Mouse (Mus musculus): ENCODE results near the gene Anapc15-ps. TPM values are rescaled to one million over a fixed set of nuclear protein-coding genes. Genes with fewer than 3 reads are reported as not detected.

The Anapc15-ps gene
- polyA plus RNA-seq, 1 experiment from 2014 or later: not detected

GRCm38 (mm10) chr10:95705747-95706146 lies 32.5 kb upstream of the Anapc15-ps start:
- no peak overlapping the region for H3K4me2 ChIP-seq (replicated peaks; ENCODE audit: low read depth)
- H3K9ac ChIP-seq (ENCODE audit: low read depth, low read length): no peak overlapping the region
- 74% methylated on average over 3 of the region's 3 CpGs for WGBS
- H3K9me3 ChIP-seq (ENCODE audit: control insufficient read depth): no peaks in the 10 kb centered on the region
- H3K36me3 ChIP-seq (ENCODE audit: control insufficient read depth, insufficient read depth): no peaks in the 10 kb centered on the region
- no peak for ATAC-seq
- no peak for TF ChIP-seq CTCF (IDR thresholded peaks at IDR 0.05; ENCODE audit: low read depth)
- no peaks in the 10 kb centered on the region for H3K4me1 ChIP-seq (replicated peaks; ENCODE audit: control insufficient read depth, insufficient read depth, low read length)
- H3K27ac ChIP-seq (ENCODE audit: low read depth, low read length): no peak overlapping the region
- no peak overlapping the region for H3K4me3 ChIP-seq (ENCODE audit: low read depth, low read length)
- no peaks in the 10 kb centered on the region for H3K27me3 ChIP-seq (replicated peaks; ENCODE audit: control insufficient read depth, insufficient read depth, low read length)

GRCm38 (mm10) chr10:95704847-95705246 lies 31.6 kb upstream of the Anapc15-ps start:
- ATAC-seq: no peak
- H3K9ac ChIP-seq (ENCODE audit: low read depth, low read length): no peak overlapping the region
- no peak for TF ChIP-seq CTCF (IDR thresholded peaks at IDR 0.05; ENCODE audit: low read depth)
- H3K4me3 ChIP-seq (ENCODE audit: low read depth, low read length): no peak overlapping the region
- no peak overlapping the region for H3K27ac ChIP-seq (ENCODE audit: low read depth, low read length)
- WGBS: 91% methylated on average over 6 of the region's 6 CpGs
- H3K36me3 ChIP-seq (ENCODE audit: control insufficient read depth, insufficient read depth): no peaks in the 10 kb centered on the region
- no peak overlapping the region for H3K4me2 ChIP-seq (replicated peaks; ENCODE audit: low read depth)
- no peaks in the 10 kb centered on the region for H3K4me1 ChIP-seq (replicated peaks; ENCODE audit: control insufficient read depth, insufficient read depth, low read length)
- no peaks in the 10 kb centered on the region for H3K27me3 ChIP-seq (replicated peaks; ENCODE audit: control insufficient read depth, insufficient read depth, low read length)
- H3K9me3 ChIP-seq (ENCODE audit: control insufficient read depth): no peaks in the 10 kb centered on the region

- no peak for ATAC-seq
- no peaks in the 10 kb centered on the region for H3K27me3 ChIP-seq (replicated peaks; ENCODE audit: control insufficient read depth, insufficient read depth, low read length)
- 89% methylated on average over 5 of the region's 5 CpGs for WGBS
- no peaks in the 10 kb centered on the region for H3K9me3 ChIP-seq (ENCODE audit: control insufficient read depth)
- no peak overlapping the region for H3K27ac ChIP-seq (ENCODE audit: low read depth, low read length)
- no peak overlapping the region for H3K9ac ChIP-seq (ENCODE audit: low read depth, low read length)
- H3K4me2 ChIP-seq (replicated peaks; ENCODE audit: low read depth): no peak overlapping the region
- no peak overlapping the region for H3K4me3 ChIP-seq (ENCODE audit: low read depth, low read length)
- no peaks in the 10 kb centered on the region for H3K36me3 ChIP-seq (ENCODE audit: control insufficient read depth, insufficient read depth)
- no peak for TF ChIP-seq CTCF (IDR thresholded peaks at IDR 0.05; ENCODE audit: low read depth)
- H3K4me1 ChIP-seq (replicated peaks; ENCODE audit: control insufficient read depth, insufficient read depth, low read length): no peaks in the 10 kb centered on the region
Measured at GRCm38 (mm10) chr10:95703730-95704129, 30.5 kb upstream of the Anapc15-ps start.

GRCm38 (mm10) chr10:95700422-95700821 lies 27.2 kb upstream of the Anapc15-ps start:
- no peak overlapping the region for H3K27ac ChIP-seq (ENCODE audit: low read depth, low read length)
- no peak for ATAC-seq
- WGBS: 65% methylated on average over 4 of the region's 4 CpGs

GRCm38 (mm10) chr10:95698920-95699714 lies 25.9 kb upstream of the Anapc15-ps start:
- H3K36me3 ChIP-seq (ENCODE audit: control insufficient read depth, insufficient read depth): no peaks in the 10 kb centered on the region
- peak; percentile 57; the same call in 1 of the 2 replicates for ATAC-seq
- H3K4me1 ChIP-seq (replicated peaks; ENCODE audit: control insufficient read depth, insufficient read depth, low read length): no peaks in the 10 kb centered on the region
- 69% methylated on average over 8 of the region's 8 CpGs for WGBS
- no peak overlapping the region for H3K4me3 ChIP-seq (ENCODE audit: low read depth, low read length)
- no peak overlapping the region for H3K4me2 ChIP-seq (replicated peaks; ENCODE audit: low read depth)
- H3K9ac ChIP-seq (ENCODE audit: low read depth, low read length): no peak overlapping the region
- H3K27ac ChIP-seq (ENCODE audit: low read depth, low read length): 0 out of 2 replicates have a peak overlapping the region, but pooled peaks have one; percentile 8
- TF ChIP-seq CTCF (IDR thresholded peaks at IDR 0.05; ENCODE audit: low read depth): no peak
- H3K9me3 ChIP-seq (ENCODE audit: control insufficient read depth): no peaks in the 10 kb centered on the region
- H3K27me3 ChIP-seq (replicated peaks; ENCODE audit: control insufficient read depth, insufficient read depth, low read length): no peaks in the 10 kb centered on the region

More at GRCm38 (mm10) chr10:95700422-95700821, 27.2 kb upstream of the Anapc15-ps start:
- H3K4me1 ChIP-seq (replicated peaks; ENCODE audit: control insufficient read depth, insufficient read depth, low read length): no peaks in the 10 kb centered on the region
- no peak overlapping the region for H3K4me3 ChIP-seq (ENCODE audit: low read depth, low read length)
- no peaks in the 10 kb centered on the region for H3K9me3 ChIP-seq (ENCODE audit: control insufficient read depth)
- no peak overlapping the region for H3K4me2 ChIP-seq (replicated peaks; ENCODE audit: low read depth)
- no peak overlapping the region for H3K9ac ChIP-seq (ENCODE audit: low read depth, low read length)
- no peaks in the 10 kb centered on the region for H3K27me3 ChIP-seq (replicated peaks; ENCODE audit: control insufficient read depth, insufficient read depth, low read length)
- no peak for TF ChIP-seq CTCF (IDR thresholded peaks at IDR 0.05; ENCODE audit: low read depth)
- no peaks in the 10 kb centered on the region for H3K36me3 ChIP-seq (ENCODE audit: control insufficient read depth, insufficient read depth)

GRCm38 (mm10) chr10:95696253-95696641 lies 23.0 kb upstream of the Anapc15-ps start:
- ATAC-seq: no peak
- no peak overlapping the region for H3K27ac ChIP-seq (ENCODE audit: low read depth, low read length)
- no peaks in the 10 kb centered on the region for H3K36me3 ChIP-seq (ENCODE audit: control insufficient read depth, insufficient read depth)
- no peaks in the 10 kb centered on the region for H3K4me1 ChIP-seq (replicated peaks; ENCODE audit: control insufficient read depth, insufficient read depth, low read length)
- H3K9me3 ChIP-seq (ENCODE audit: control insufficient read depth): no peaks in the 10 kb centered on the region
- no peak for TF ChIP-seq CTCF (IDR thresholded peaks at IDR 0.05; ENCODE audit: low read depth)
- WGBS: 40% methylated on average over 3 of the region's 3 CpGs
- H3K4me2 ChIP-seq (replicated peaks; ENCODE audit: low read depth): no peak overlapping the region
- H3K4me3 ChIP-seq (ENCODE audit: low read depth, low read length): no peak overlapping the region
- no peak overlapping the region for H3K9ac ChIP-seq (ENCODE audit: low read depth, low read length)
- no peaks in the 10 kb centered on the region for H3K27me3 ChIP-seq (replicated peaks; ENCODE audit: control insufficient read depth, insufficient read depth, low read length)

Measured in intestine, postnatal 0 days (tissue).